26 mouse cellular contexts compared by ENCODE assay signal in the genomic region with DNA sequence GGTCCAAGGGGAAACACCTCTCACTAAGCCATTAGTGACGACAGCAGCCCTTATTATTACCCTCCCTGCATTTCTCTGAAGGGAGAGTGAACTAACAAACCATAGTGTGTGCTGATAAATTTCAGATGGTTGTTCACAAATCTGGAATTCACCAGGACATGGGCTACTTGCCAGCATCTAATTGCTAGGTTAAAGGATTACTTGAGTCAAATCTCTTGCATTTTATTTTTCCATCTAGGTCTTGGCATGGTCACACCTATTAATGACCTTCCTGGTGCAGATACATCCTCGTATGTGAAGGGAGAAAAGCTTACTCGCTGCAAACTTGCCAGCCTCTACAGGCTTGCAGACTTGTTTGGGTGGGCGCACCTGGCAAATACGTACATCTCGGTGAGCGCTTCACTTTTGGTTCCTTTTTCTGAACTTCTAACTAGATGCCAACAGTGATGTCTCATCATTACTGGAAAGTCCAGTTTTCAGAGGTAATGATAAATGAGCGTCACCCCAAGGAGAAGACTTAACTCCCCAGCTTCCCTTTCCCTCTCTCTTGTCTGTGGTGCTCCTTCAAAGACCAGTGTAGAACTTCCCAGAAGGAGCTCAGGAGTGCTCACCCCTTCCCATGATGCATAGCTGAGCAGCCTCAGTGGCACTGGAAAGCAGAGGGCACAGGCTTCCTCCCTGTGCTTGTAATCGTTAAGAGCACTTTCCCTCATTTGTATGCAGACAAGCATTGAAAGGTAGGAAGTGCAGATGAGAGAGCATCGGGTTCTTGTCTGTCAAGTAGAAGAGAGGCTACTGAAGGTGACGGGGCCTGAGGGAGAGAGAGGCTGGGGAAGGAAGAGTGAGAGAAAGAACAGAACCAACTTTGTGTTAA.
"Had no signal": no experiment of that assay in that cellular context is flagged by ENCODE, and none has a peak within 500 bp of the region (broad histone marks: within the 10 kb centered on the region; RNA-seq: fewer than 3 reads in every experiment).

No protein-coding gene starts in this region.

- DNase-seq: gastrocnemius, adult 2 months; gastrocnemius, postnatal 10 days; gastrocnemius, postnatal 25 days; heart, adult 11 months; heart, adult 2 months; heart, postnatal 14 days; heart, postnatal 36 days; kidney, adult 11 months; kidney, adult 9 months; kidney, postnatal 14 days; kidney, postnatal 36 days; layer of hippocampus, adult 9-11 months; layer of hippocampus, postnatal 36 days; left cerebral cortex, postnatal 4 days had no signal

- H3K9me3 ChIP-seq: heart, embryonic 13.5 days; heart, embryonic 15.5 days; hindbrain, embryonic 13.5 days; hindbrain, embryonic 15.5 days; kidney, embryonic 15.5 days; limb, embryonic 12.5 days; liver, embryonic 12.5 days had no signal

- H3K4me2 ChIP-seq: heart, embryonic 11.5 days; heart, embryonic 13.5 days; heart, embryonic 15.5 days; hindbrain, embryonic 13.5 days; hindbrain, embryonic 15.5 days; kidney, embryonic 15.5 days; limb, embryonic 12.5 days; liver, embryonic 12.5 days had no signal

- ATAC-seq: hindbrain, postnatal 0 days; intestine, embryonic 16.5 days; liver, embryonic 12.5 days had no signal

- H3K9ac ChIP-seq: heart, embryonic 13.5 days; heart, embryonic 15.5 days; hindbrain, embryonic 13.5 days; hindbrain, embryonic 15.5 days; kidney, embryonic 15.5 days; limb, embryonic 12.5 days; liver, embryonic 12.5 days; liver, embryonic 14.5 days had no signal

- H3K27ac ChIP-seq: gastrocnemius, adult 2 months; heart, adult 2 months; heart, embryonic 13.5 days; heart, embryonic 15.5 days; hindbrain, embryonic 13.5 days; hindbrain, embryonic 15.5 days; hindbrain, postnatal 0 days; kidney, embryonic 15.5 days; kidney, postnatal 0 days; limb, embryonic 12.5 days; liver, embryonic 12.5 days; liver, embryonic 14.5 days had no signal

- H3K4me3 ChIP-seq: gastrocnemius, adult 2 months; heart, adult 2 months; heart, embryonic 13.5 days; heart, embryonic 15.5 days; hindbrain, embryonic 13.5 days; hindbrain, embryonic 15.5 days; kidney, embryonic 15.5 days; limb, embryonic 12.5 days; liver, embryonic 12.5 days had no signal

- H3K27me3 ChIP-seq: heart, embryonic 13.5 days; heart, embryonic 15.5 days; hindbrain, embryonic 13.5 days; hindbrain, embryonic 15.5 days; kidney, embryonic 15.5 days; limb, embryonic 12.5 days; liver, embryonic 12.5 days had no signal

- H3K4me1 ChIP-seq: hindbrain, embryonic 13.5 days; hindbrain, embryonic 15.5 days; kidney, embryonic 15.5 days; limb, embryonic 12.5 days; liver, embryonic 12.5 days had no signal
